8 mouse cellular contexts compared by ENCODE assay signal in genomic region chr16:32431926-32432325, GRCm38 (mm10). TPM values are rescaled to one million over a fixed set of nuclear protein-coding genes. Genes with fewer than 3 reads are reported as not detected.
DNase-seq lines count a peak whose midpoint lies in the region; ATAC-seq and TF ChIP-seq lines count a peak whose summit lies in the region.

No protein-coding gene starts in this region.

- H3ac ChIP-seq in myocyte (ENCODE audit: control insufficient read depth, insufficient read length) = peak overlapping the region; percentile 36

- H3K9me3 ChIP-seq in lung, embryonic 14.5 days (ENCODE audit: low read depth, low read length) = no peaks in the 10 kb centered on the region
- no peaks in the 10 kb centered on the region for H3K9me3 ChIP-seq in forebrain, embryonic 10.5 days
- H3K9me3 ChIP-seq in intestine, embryonic 15.5 days = no peaks in the 10 kb centered on the region

- TF ChIP-seq CTCF in lung, embryonic 14.5 days (IDR thresholded peaks at IDR 0.05; ENCODE audit: low read depth) = no peak

- no peaks in the 10 kb centered on the region for H3K27me3 ChIP-seq in lung, embryonic 14.5 days (ENCODE audit: insufficient read depth, low read length)
- H3K27me3 ChIP-seq in forebrain, embryonic 10.5 days (ENCODE audit: poor library complexity, severe bottlenecking) = no peaks in the 10 kb centered on the region
- H3K27me3 ChIP-seq in intestine, embryonic 15.5 days (replicated peaks) = no peaks in the 10 kb centered on the region
- H3K27me3 ChIP-seq in myocyte (ENCODE audit: control insufficient read depth, insufficient read depth, insufficient read length) = no peaks in the 10 kb centered on the region

- H3K4me3 ChIP-seq in lung, embryonic 14.5 days (ENCODE audit: low read depth, low read length) = peak overlapping the region; percentile 86
- peak overlapping the region; percentile 78 for H3K4me3 ChIP-seq in forebrain, embryonic 10.5 days
- H3K4me3 ChIP-seq in intestine, embryonic 15.5 days (replicated peaks) = peak overlapping the region; percentile 64
- peak overlapping the region; percentile 93 for H3K4me3 ChIP-seq in myocyte

- no peaks in the 10 kb centered on the region for H3K36me3 ChIP-seq in lung, embryonic 14.5 days (ENCODE audit: insufficient read depth)
- H3K36me3 ChIP-seq in forebrain, embryonic 10.5 days (replicated peaks) = no peaks in the 10 kb centered on the region
- no peaks in the 10 kb centered on the region for H3K36me3 ChIP-seq in intestine, embryonic 15.5 days
- no peaks in the 10 kb centered on the region for H3K36me3 ChIP-seq in myocyte (ENCODE audit: control insufficient read depth, insufficient read depth)

- peak overlapping the region; percentile 78; the same call in 1 of the 2 replicates for H3K9ac ChIP-seq in lung, embryonic 14.5 days
- no peak overlapping the region for H3K9ac ChIP-seq in intestine, embryonic 15.5 days

- DNase-seq in lung, embryonic 14.5 days = no peak
- no peak for DNase-seq in lung, postnatal 36 days
- no peak for DNase-seq in forebrain, embryonic 10.5 days (ENCODE audit: extremely low spot score, low spot score)
- DNase-seq in cerebellum, adult 11-12 months = no peak
- no peak for DNase-seq in ovary, postnatal 14 days (ENCODE audit: low spot score)
- no peak for DNase-seq in layer of hippocampus, postnatal 10 days (ENCODE audit: low spot score in 2 of 2)

- H3K4me1 ChIP-seq in lung, embryonic 14.5 days (ENCODE audit: insufficient read depth) = no peaks in the 10 kb centered on the region
- H3K4me1 ChIP-seq in forebrain, embryonic 10.5 days = peaks cover 27% of the 10 kb centered on the region
- no peaks in the 10 kb centered on the region for H3K4me1 ChIP-seq in intestine, embryonic 15.5 days (replicated peaks)

- no peak for ATAC-seq in lung, embryonic 14.5 days (ENCODE audit: insufficient read depth)
- ATAC-seq in intestine, embryonic 15.5 days = no peak

- no peak for TF ChIP-seq POLR2A in myocyte (IDR thresholded peaks at IDR 0.05; ENCODE audit: insufficient read length, low read depth)

- peaks cover 23% of the 10 kb centered on the region for H3K79me2 ChIP-seq in myocyte (ENCODE audit: control insufficient read depth, insufficient read depth)

- H3K27ac ChIP-seq in lung, embryonic 14.5 days (ENCODE audit: low read depth) = no peak overlapping the region
- H3K27ac ChIP-seq in forebrain, embryonic 10.5 days = no peak overlapping the region
- no peak overlapping the region for H3K27ac ChIP-seq in intestine, embryonic 15.5 days

- H3K4me2 ChIP-seq in lung, embryonic 14.5 days = peak overlapping the region; percentile 89
- peak overlapping the region; percentile 82 for H3K4me2 ChIP-seq in intestine, embryonic 15.5 days (replicated peaks)
- peak overlapping the region; percentile 68 for H3K4me2 ChIP-seq in myocyte (ENCODE audit: low read depth)

- 78% methylated on average over 1 of the region's 1 CpGs for WGBS in lung, embryonic 14.5 days
- 91% methylated on average over 1 of the region's 1 CpGs for WGBS in forebrain, embryonic 10.5 days
- WGBS in intestine, embryonic 15.5 days = 89% methylated on average over 1 of the region's 1 CpGs

TF ChIP-seq in myocyte, 11 proteins besides CTCF, POLR2A, EP300 and RAD21:
- TF ChIP-seq MYOD1 (IDR thresholded peaks at IDR 0.05; ENCODE audit: control insufficient read depth in 1 of 3, insufficient read length in 2 of 3, low read depth in 2 of 3) (no peak), E2F4 (IDR thresholded peaks at IDR 0.05; ENCODE audit: insufficient read depth) (no peak), MYOG (IDR thresholded peaks at IDR 0.05; ENCODE audit: control insufficient read depth in 1 of 3, insufficient read depth in 1 of 3, insufficient read length in 2 of 3, low read depth in 2 of 3) (no peak), MAX (IDR thresholded peaks at IDR 0.05; ENCODE audit: low read depth) (no peak), USF1 (IDR thresholded peaks at IDR 0.05; ENCODE audit: low read depth) (no peak)

RNA-seq across cellular contexts. Expression of gene Pcyt1a, which starts 1.2 kb away (rescaled TPM):
- 39.5 and 40.4 TPM in 2 replicates for polyA plus RNA-seq in lung, embryonic 14.5 days (2014; fragmentation: Nextera tagmentation; extraction: Ambion mirVana)
- 41.7 and 41.9 TPM in 2 replicates for polyA plus RNA-seq in forebrain, embryonic 10.5 days (2016; fragmentation: Nextera tagmentation; extraction: Ambion mirVana)
- 63.5 and 65.5 TPM in 2 replicates for polyA plus RNA-seq in intestine, embryonic 15.5 days (2015; fragmentation: Nextera tagmentation; extraction: Ambion mirVana)
- polyA plus RNA-seq in myocyte (2012; fragmentation: generic; extraction: Trizol) = 23.8 TPM
- 10 to 100 TPM; 43.9 to 47.5 TPM for total RNA-seq in layer of hippocampus, postnatal 10 days (2021)

RNA-seq across cellular contexts. Expression of gene Tctex1d2, which starts 12.4 kb away (rescaled TPM):
- 27.7 and 28.1 TPM in 2 replicates for polyA plus RNA-seq in lung, embryonic 14.5 days (2014; fragmentation: Nextera tagmentation; extraction: Ambion mirVana)
- polyA plus RNA-seq in forebrain, embryonic 10.5 days (2016; fragmentation: Nextera tagmentation; extraction: Ambion mirVana) = 39.0 and 39.2 TPM in 2 replicates
- polyA plus RNA-seq in intestine, embryonic 15.5 days (2015; fragmentation: Nextera tagmentation; extraction: Ambion mirVana) = 36.7 and 38.6 TPM in 2 replicates
- 12.7 TPM for polyA plus RNA-seq in myocyte (2012; fragmentation: generic; extraction: Trizol)
- 10 to 100 TPM; 13.7 to 15.6 TPM for total RNA-seq in layer of hippocampus, postnatal 10 days (2021)

RNA-seq across cellular contexts. Expression of gene Tm4sf19, which starts 31.6 kb away (rescaled TPM):
- not detected in 2 replicates for polyA plus RNA-seq in lung, embryonic 14.5 days (2014; fragmentation: Nextera tagmentation; extraction: Ambion mirVana)
- polyA plus RNA-seq in forebrain, embryonic 10.5 days (2016; fragmentation: Nextera tagmentation; extraction: Ambion mirVana) = not detected in 2 replicates
- polyA plus RNA-seq in intestine, embryonic 15.5 days (2015; fragmentation: Nextera tagmentation; extraction: Ambion mirVana) = not detected in 2 replicates
- polyA plus RNA-seq in myocyte (2012; fragmentation: generic; extraction: Trizol) = 0.04 TPM
- total RNA-seq in layer of hippocampus, postnatal 10 days (2021) = not detected

RNA-seq across cellular contexts. Expression of gene Slc51a, which starts 55.8 kb away (rescaled TPM):
- 0.24 and 0.60 TPM in 2 replicates for polyA plus RNA-seq in lung, embryonic 14.5 days (2014; fragmentation: Nextera tagmentation; extraction: Ambion mirVana)
- 0.28 and 0.37 TPM in 2 replicates for polyA plus RNA-seq in forebrain, embryonic 10.5 days (2016; fragmentation: Nextera tagmentation; extraction: Ambion mirVana)
- 97.1 and 104 TPM in 2 replicates for polyA plus RNA-seq in intestine, embryonic 15.5 days (2015; fragmentation: Nextera tagmentation; extraction: Ambion mirVana)
- polyA plus RNA-seq in myocyte (2012; fragmentation: generic; extraction: Trizol) = 0.28 TPM
- not detected for total RNA-seq in layer of hippocampus, postnatal 10 days (2021)
